Mouse (Mus musculus) bone marrow macrophage, adult 2 months (primary cell): ENCODE measurements around the gene Gm10401. TPM values are rescaled to one million over a fixed set of nuclear protein-coding genes. Genes with fewer than 3 reads are reported as not detected.

Experiments
- H3K27ac ChIP-seq: 2 replicates; pipeline ENCODE4 v1.5.1; 2012; ENCODE audit warnings: low read depth, low read length; ENCODE audit not compliant: insufficient read depth
- H3K4me1 ChIP-seq: 2 replicates; pipeline ENCODE4 v1.6.1; 2012; ENCODE audit warnings: low read length; ENCODE audit not compliant: control insufficient read depth, insufficient read depth
- H3K4me3 ChIP-seq: 2 replicates; pipeline ENCODE4 v1.5.1; 2012; ENCODE audit warnings: mild to moderate bottlenecking, low read length, moderate library complexity; ENCODE audit not compliant: insufficient read depth
- CTCF ChIP-seq: IDR thresholded peaks from 2 replicates; pipeline ENCODE4 v1.5.1; 2012; ENCODE audit warnings: low read depth, mild to moderate bottlenecking, low read length, moderate library complexity
- POLR2A ChIP-seq: IDR thresholded peaks from 2 replicates; pipeline ENCODE4 v1.6.1; 2012; ENCODE audit warnings: mild to moderate bottlenecking, low read depth, low read length, borderline replicate concordance
- polyA plus RNA-seq: library from polyadenylated mRNA; stranded (reverse); fragments of >200 nt; gene quantifications from 2 replicates; pipeline ENCODE4 v1.2.4, GENCODE M21; 2012; ENCODE audit not compliant: missing spikeins, insufficient read depth, insufficient read length

Gene Gm10401
- polyA plus RNA-seq, 1 experiment, result not detected

DNA sequence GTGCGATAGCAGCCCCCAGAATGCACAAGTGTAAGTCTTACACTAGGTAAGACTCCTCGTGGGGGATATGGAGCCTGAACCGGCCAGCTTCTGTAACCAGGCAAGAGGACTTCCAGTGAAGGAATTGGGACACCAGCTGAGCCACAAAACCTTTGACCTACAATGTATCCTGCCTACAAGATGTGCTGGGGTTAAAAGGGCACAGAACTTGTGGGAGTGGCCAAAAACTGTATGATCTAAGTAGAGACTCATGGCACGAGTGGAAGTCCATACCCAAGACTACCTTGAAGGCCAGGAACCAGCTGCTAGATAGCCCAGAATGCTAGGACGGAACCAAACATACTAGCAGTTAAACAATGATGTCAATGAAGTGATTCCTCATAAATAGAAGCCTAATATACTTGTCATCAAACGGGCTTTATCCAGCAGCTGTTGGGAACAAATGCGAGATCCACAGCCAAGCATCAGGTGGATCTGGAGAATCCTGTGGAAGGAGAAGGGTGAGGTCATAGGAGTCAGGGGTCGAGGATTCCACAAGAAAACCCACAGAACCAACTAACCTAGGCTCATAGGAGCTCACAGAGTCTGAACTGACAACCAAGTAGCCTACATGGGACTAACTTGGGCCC is 37.9 kb downstream of the Gm10401 start:
- TF ChIP-seq POLR2A, result no peak
- Histone ChIP-seq H3K27ac (no peak overlapping the region), H3K4me1 (peaks cover 22% of the 10 kb centered on the region), H3K4me3 (no peak overlapping the region)

DNA sequence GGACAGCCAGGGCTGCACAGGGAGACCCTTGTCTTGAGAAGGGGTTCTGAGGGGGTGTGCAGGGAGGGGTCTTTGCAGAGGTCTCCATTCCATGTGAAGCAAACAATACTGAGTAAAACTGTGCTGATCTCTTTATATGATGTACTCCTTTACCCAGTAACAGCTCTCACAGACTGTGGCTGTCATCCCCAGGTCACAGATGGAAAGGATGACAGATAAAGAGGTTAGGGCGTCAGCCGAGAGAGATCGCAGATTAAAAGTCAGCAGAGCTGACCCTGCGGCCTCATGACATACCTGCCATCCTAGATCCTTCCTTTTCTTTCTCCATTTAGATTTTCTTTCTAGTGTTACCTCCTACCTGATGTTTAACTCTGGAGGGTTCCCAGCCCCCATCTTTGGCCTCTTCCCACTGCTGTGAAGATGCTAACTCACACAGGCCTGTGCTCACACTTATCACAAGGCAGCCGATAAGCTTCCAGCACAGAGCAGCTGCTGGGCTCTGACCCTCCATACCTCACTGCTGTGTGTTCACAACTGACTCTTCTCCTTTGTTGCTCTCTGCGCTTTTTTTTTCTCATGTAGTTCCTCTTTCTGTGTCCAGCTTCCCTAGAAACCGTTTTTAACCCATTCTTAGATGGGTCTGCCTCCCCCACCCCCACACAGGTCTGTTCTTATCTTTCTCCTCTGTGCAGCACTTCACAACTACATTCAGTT is 39.4 kb downstream of the Gm10401 start:
- H3K4me3 ChIP-seq, result 0 out of 2 replicates have a peak overlapping the region, but pooled peaks have one; percentile 17
- TF ChIP-seq POLR2A (no peak), CTCF (no peak)
- H3K27ac ChIP-seq, result peak overlapping the region; percentile 37; the same call in 1 of the 2 replicates
- H3K4me1 ChIP-seq, result peaks cover 22% of the 10 kb centered on the region

DNA sequence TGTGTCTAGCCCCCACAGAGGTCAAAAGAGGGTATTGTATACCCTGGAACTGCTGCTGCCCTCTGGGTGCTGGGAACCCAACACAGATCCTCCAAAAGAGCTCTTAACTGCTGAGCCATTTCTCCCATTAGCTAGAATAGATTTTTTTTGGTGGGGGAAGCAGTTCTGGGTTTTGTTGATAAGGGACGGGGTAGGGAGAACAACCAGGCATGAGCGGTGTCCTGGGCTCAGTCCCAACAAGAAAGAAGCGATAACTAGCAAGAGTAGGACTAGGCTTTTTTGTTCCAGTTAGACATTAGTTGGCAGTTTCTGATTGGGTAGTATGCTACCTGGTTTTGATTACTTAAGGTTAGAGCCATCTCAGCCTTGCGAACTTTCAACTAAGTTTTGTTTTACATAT is 40.9 kb downstream of the Gm10401 start:
- TF ChIP-seq CTCF (no peak), POLR2A (no peak)
- Histone ChIP-seq H3K4me3 (no peak overlapping the region), H3K27ac (no peak overlapping the region), H3K4me1 (peaks cover 22% of the 10 kb centered on the region)

DNA sequence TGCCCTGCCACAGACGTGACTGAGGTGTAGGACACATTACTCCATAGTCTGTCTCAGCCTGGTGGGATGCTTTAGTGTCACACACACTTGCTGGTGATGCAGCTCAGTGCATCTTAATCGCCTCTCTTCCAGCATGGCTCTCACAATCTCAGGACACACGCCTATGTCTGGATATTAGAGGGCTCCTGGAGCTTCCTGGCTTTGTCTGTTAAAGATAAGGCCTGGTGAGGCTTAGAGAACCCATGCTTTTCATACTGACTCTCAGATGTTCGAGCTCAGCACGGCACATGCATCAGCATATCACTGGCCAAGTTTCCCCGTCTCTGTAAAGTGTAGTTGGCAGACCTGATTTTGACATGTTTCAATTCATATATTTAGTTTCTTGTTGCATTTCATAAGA is 42.7 kb downstream of the Gm10401 start:
- no peak overlapping the region for H3K27ac ChIP-seq
- no peak overlapping the region for H3K4me3 ChIP-seq
- H3K4me1 ChIP-seq, result peaks cover 22% of the 10 kb centered on the region
- TF ChIP-seq POLR2A, result no peak

DNA sequence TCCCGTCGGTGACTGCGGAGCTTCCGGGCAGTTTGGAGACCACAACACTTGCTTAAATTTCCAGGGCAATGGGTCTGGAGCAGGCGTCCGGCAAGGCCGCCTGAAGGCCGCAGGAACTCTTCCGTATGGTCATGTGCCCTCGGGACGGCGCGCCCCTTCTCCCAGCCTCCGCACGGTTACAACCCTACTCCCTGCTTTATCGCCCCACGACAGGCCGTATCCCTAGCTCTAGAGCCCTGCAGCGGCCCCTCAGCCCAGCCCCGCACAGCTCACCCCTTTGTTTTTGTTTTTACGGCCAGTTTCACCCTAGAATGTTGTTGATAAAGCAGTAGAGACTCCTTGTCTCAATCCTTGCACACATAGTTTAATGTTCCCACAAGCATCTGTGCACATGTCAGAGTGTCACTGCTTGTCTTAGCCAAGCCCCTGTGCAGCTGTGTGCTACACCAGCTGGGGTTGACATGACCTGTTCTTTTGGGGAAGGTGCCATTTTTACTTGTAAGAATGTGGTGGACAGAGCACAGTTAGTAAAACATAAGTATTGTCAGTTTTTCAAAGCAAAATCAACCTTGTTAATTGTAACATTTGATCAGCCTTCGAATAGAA is 44.2 kb downstream of the Gm10401 start:
- H3K4me1 ChIP-seq, result peaks cover 9% of the 10 kb centered on the region
- H3K27ac ChIP-seq, result no peak overlapping the region
- H3K4me3 ChIP-seq, result no peak overlapping the region
- TF ChIP-seq POLR2A (no peak), CTCF (no peak)

DNA sequence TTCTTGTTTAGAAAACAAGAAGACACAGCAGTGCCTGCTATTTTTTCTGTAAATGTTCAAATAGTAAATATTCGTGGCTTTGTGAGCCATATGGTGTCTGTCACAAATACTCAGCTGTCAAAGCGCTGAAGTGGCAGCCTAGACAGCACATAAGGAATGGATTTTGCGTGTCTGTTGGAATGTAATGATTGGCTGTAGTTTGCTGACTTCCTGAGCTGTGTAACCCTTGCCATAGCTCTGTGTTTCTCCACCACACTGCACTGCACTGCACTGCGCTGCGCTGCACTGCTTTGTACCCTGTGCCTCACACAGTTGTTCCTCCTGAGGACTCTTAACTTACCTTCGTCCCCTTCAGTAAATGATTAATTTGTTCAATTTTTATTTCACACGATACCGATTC is 45.5 kb downstream of the Gm10401 start:
- Histone ChIP-seq H3K4me1 (peaks cover 3% of the 10 kb centered on the region; the same call in 1 of the 2 replicates), H3K4me3 (no peak overlapping the region), H3K27ac (no peak overlapping the region)
- TF ChIP-seq CTCF (no peak), POLR2A (no peak)

DNA sequence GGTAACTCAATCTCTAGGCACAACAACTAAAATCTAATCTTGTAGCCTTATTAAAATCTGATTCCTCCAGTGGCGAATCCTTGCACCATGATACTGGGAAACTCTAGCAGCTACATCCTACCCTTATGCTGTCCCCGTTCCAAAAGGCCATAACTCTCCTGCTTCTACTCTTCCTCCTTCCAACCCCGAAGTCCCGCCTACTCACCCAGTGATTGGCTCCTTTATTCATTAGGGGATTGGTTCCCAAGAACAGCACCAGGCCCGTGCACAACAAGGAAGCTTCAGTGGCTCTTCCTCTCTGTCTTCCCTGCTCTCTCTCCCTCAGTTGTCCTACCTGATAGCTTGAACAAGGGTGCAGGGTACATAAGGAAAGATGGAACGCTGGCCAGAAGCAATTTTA is 47.3 kb downstream of the Gm10401 start:
- no peaks in the 10 kb centered on the region; the same call in 1 of the 2 replicates for H3K4me1 ChIP-seq
- H3K27ac ChIP-seq, result no peak overlapping the region
- TF ChIP-seq CTCF, result no peak
- no peak for TF ChIP-seq POLR2A
- no peak overlapping the region for H3K4me3 ChIP-seq

DNA sequence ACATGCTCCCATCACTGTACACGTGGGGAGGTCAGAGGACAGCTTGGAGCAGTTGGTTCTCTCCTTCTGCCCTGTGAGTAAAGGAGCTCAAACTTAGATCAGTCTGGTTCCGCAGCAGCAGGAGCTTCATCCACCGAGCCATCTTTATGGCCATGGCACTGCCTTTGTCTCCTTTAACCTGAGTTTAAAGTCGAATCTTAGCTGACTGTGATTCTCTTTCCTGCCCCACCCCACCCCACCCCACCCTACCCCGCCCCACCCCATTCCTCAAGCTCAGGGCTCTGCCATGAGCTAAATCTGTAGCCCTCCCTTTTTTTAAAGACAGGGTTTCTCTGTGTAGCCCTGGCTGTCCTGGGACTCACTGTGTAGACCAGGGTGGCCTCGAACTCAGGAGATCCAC is 48.4 kb downstream of the Gm10401 start:
- TF ChIP-seq CTCF (no peak), POLR2A (no peak)
- no peak overlapping the region for H3K27ac ChIP-seq
- no peak overlapping the region for H3K4me3 ChIP-seq
- peaks cover 7% of the 10 kb centered on the region for H3K4me1 ChIP-seq

Other genes starting within 250 kb of the Gm10401 start
- gene 4930519G04Rik, start 244.6 kb downstream of the Gm10401 start, polyA plus RNA-seq, result not detected in 2 replicates
- gene Gm9936, start 239.6 kb downstream of the Gm10401 start, polyA plus RNA-seq, result not detected in 2 replicates
- 359 and 380 TPM in 2 replicates for gene Oasl2, start 201.4 kb downstream of the Gm10401 start, polyA plus RNA-seq
- 13.1 and 14.6 TPM in 2 replicates for gene Oasl1, start 175.1 kb downstream of the Gm10401 start, polyA plus RNA-seq
- gene 2210016L21Rik, start 156.1 kb downstream of the Gm10401 start, polyA plus RNA-seq, result 24.1 and 30.3 TPM in 2 replicates
- gene Hnf1a, start 127.2 kb downstream of the Gm10401 start, polyA plus RNA-seq, result not detected in 2 replicates
- 60.1 and 65.2 TPM in 2 replicates for gene Sppl3, start 87.2 kb downstream of the Gm10401 start, polyA plus RNA-seq
- 22.3 and 22.7 TPM in 2 replicates for gene Acads, start 21.1 kb upstream of the Gm10401 start, polyA plus RNA-seq
- gene Unc119b, start 36.7 kb upstream of the Gm10401 start, polyA plus RNA-seq, result 5.2 and 6.1 TPM in 2 replicates
- gene Mlec, start 59.9 kb upstream of the Gm10401 start, polyA plus RNA-seq, result 54.3 and 60.3 TPM in 2 replicates
- gene Cabp1, start 96.1 kb upstream of the Gm10401 start, polyA plus RNA-seq, result not detected in 2 replicates
- 38.3 and 54.2 TPM in 2 replicates for gene Pop5, start 137.5 kb upstream of the Gm10401 start, polyA plus RNA-seq
- gene Rnf10, start 174.6 kb upstream of the Gm10401 start, polyA plus RNA-seq, result 94.9 and 105 TPM in 2 replicates
- gene Coq5, start 181.4 kb upstream of the Gm10401 start, polyA plus RNA-seq, result 21.4 and 25.6 TPM in 2 replicates
- gene Dynll1, start 202.7 kb upstream of the Gm10401 start, polyA plus RNA-seq, result 238 and 243 TPM in 2 replicates
- gene Srsf9, start 228.9 kb upstream of the Gm10401 start, polyA plus RNA-seq, result 114 and 123 TPM in 2 replicates
- gene Gatc, start 242.9 kb upstream of the Gm10401 start, polyA plus RNA-seq, result 28.8 and 31.4 TPM in 2 replicates
- gene Triap1, start 242.9 kb upstream of the Gm10401 start, polyA plus RNA-seq, result 60.2 and 68.9 TPM in 2 replicates